Mouse (Mus musculus) kidney, embryonic 14.5 days (tissue): ENCODE measurements around the gene Limch1. TPM values are rescaled to one million over a fixed set of nuclear protein-coding genes. Genes with fewer than 3 reads are reported as not detected.

ENCODE experiments used
- ATAC-seq: fragments of 200-750 bp; cut with Nextera tagmentation; 2 replicates; pipeline ENCODE4 v1.8.0; 2017; ENCODE audit warnings: moderate number of reproducible peaks, mild to moderate bottlenecking, moderate TSS enrichment, moderate library complexity; ENCODE audit not compliant: low FRiP score, low TSS enrichment
- H3K27ac ChIP-seq: fragments of 300-500 bp; sonication (generic); 2 replicates; pipeline ENCODE4 v1.5.1; 2014; ENCODE audit warnings: low read depth, mild to moderate bottlenecking, low read length, moderate library complexity, mixed read lengths
- H3K27me3 ChIP-seq: fragments of 300-500 bp; sonication (generic); 2 replicates; pipeline ENCODE4 v1.6.1; 2014; ENCODE audit warnings: mild to moderate bottlenecking, low read length; ENCODE audit not compliant: control insufficient read depth, insufficient read depth
- H3K36me3 ChIP-seq: fragments of 300-500 bp; sonication (generic); 2 replicates; pipeline ENCODE4 v1.6.1; 2014; ENCODE audit warnings: low read length, mixed read lengths; ENCODE audit not compliant: control insufficient read depth, insufficient read depth
- H3K4me1 ChIP-seq: fragments of 300-500 bp; sonication (generic); 2 replicates; pipeline ENCODE4 v1.6.1; 2014; ENCODE audit warnings: low read length, mixed read lengths; ENCODE audit not compliant: control insufficient read depth, insufficient read depth
- H3K4me2 ChIP-seq: fragments of 300-500 bp; sonication (generic); replicated peaks from 2 replicates; pipeline ENCODE4 v1.6.1; 2014; ENCODE audit warnings: low read depth, mild to moderate bottlenecking, low read length
- H3K4me3 ChIP-seq: fragments of 300-500 bp; sonication (generic); 2 replicates; pipeline ENCODE4 v1.5.1; 2014; ENCODE audit warnings: mild to moderate bottlenecking, low read length
- H3K9ac ChIP-seq: fragments of 300-500 bp; sonication (generic); 2 replicates; pipeline ENCODE4 v1.6.1; 2014; ENCODE audit warnings: low read depth, mild to moderate bottlenecking, low read length, moderate library complexity
- H3K9me3 ChIP-seq: fragments of 300-500 bp; sonication (generic); 2 replicates; pipeline ENCODE4 v1.6.1; 2016; ENCODE audit warnings: low read length; ENCODE audit not compliant: control insufficient read depth
- WGBS: fragments of 180-500 bp; shearing (Covaris S2); extraction: QIAGEN DNeasy Blood & Tissue Kit; methylation state at CpG from one replicate; pipeline ENCODE4 v1.1.7; 2014; 5-methylcytosine and 5-hydroxymethylcytosine counted together
- polyA plus RNA-seq: library from polyadenylated mRNA; unstranded; fragments of >200 nt; fragmentation: Nextera tagmentation; extraction: Ambion mirVana; gene quantifications from 2 replicates; pipeline ENCODE4 v1.2.1, GENCODE M21; 2014

Limch1 gene
- polyA plus RNA-seq, 1 experiment from 2014 or later, result 48.9 TPM

DNA sequence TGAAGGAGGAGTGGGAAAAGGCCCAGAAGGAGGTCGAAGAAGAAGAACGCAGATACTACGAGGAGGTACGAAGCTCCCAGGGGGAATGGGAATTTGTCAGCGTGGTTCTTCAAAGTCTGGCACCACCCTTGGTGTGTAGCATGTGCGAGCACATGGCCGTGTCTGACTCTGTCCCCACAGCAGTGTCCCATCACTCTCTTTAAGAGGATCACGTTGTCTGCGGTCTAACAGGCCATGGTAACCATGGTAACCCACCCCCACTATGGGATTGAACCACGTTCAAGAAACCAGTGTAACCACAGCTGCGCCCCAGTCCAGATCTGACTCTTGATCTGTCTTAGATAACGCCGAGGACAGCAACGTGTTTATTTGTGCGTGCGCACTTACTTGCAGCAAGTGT, 283.2 kb downstream of the Limch1 start:
- no peak overlapping the region for H3K4me3 ChIP-seq
- H3K4me1 ChIP-seq, result no peaks in the 10 kb centered on the region
- H3K9ac ChIP-seq, result no peak overlapping the region
- 86% methylated on average over 16 of the region's 16 CpGs for WGBS
- ATAC-seq, result no peak
- no peak overlapping the region for H3K4me2 ChIP-seq
- no peaks in the 10 kb centered on the region for H3K9me3 ChIP-seq
- H3K27me3 ChIP-seq, result no peaks in the 10 kb centered on the region
- H3K27ac ChIP-seq, result no peak overlapping the region
- no peaks in the 10 kb centered on the region; the same call in 1 of the 2 replicates for H3K36me3 ChIP-seq

DNA sequence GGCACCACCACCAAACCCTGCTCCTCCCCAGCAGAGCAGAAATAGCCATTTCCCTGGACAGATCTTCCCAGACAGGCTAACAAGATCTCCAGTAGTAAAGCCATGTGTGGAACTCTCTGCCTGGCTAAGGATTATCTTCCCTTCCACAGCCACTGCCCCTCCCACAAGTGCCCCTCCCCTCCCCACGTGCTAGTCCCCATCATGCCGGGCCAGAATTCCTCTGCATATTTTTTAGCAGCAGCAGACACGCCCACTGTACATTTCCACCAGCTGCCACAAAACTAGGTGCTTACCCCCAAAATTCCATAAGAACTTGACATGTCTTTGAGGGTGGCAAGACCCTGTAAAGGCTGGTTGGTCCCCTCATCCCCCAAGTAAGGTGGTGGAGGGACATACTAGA, 284.3 kb downstream of the Limch1 start:
- H3K27ac ChIP-seq, result no peak overlapping the region
- no peak overlapping the region for H3K4me2 ChIP-seq
- H3K4me3 ChIP-seq, result no peak overlapping the region
- H3K4me1 ChIP-seq, result no peaks in the 10 kb centered on the region
- H3K9me3 ChIP-seq, result no peaks in the 10 kb centered on the region
- WGBS, result 75% methylated on average over 3 of the region's 3 CpGs
- no peaks in the 10 kb centered on the region for H3K27me3 ChIP-seq
- no peaks in the 10 kb centered on the region; the same call in 1 of the 2 replicates for H3K36me3 ChIP-seq
- ATAC-seq, result no peak
- H3K9ac ChIP-seq, result no peak overlapping the region

DNA sequence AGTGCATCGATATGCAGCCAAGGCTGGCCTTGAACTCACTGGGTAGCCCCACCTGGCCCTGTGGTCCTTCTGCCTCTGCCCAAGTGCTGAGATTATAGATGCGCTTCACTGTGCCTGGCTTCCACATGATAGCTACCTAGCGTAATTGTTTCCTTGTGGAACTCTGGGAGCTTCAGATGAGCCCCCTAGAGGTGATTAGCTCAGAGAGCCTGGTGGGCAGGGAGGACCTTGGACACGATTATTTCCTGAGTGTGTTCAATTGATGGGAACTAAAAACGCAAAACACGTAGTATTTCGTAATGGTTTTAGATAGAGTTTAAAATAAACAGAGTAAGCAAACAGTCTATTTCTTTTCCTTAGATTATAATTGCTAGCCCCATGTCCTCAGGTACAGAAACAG, 287.0 kb downstream of the Limch1 start:
- no peak overlapping the region for H3K27ac ChIP-seq
- H3K27me3 ChIP-seq, result no peaks in the 10 kb centered on the region
- H3K9ac ChIP-seq, result no peak overlapping the region
- no peak for ATAC-seq
- H3K4me1 ChIP-seq, result no peaks in the 10 kb centered on the region
- WGBS, result 89% methylated on average over 7 of the region's 7 CpGs
- H3K9me3 ChIP-seq, result no peaks in the 10 kb centered on the region
- no peaks in the 10 kb centered on the region; the same call in 1 of the 2 replicates for H3K36me3 ChIP-seq
- H3K4me2 ChIP-seq, result no peak overlapping the region
- H3K4me3 ChIP-seq, result no peak overlapping the region

DNA sequence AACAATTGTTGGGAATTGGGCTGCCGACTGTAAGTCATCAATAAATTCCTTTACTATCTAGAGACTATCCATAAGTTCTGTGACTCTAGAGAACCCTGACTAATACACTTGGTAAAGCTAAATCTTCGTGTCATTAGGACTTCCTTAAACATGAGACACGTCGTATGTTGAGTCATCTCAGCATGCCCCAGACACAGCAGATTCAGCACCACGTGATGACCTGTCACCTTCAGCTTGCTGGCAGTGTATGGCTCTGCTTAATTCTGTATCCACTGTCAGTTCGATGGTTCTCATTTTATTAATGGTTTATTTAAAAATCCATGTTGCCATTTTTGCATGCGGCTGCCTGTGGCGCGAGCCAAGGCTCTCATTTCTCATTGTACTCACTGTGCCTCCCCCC, 298.3 kb downstream of the Limch1 start:
- no peak overlapping the region for H3K4me3 ChIP-seq
- WGBS, result 85% methylated on average over 8 of the region's 9 CpGs
- H3K4me1 ChIP-seq, result no peaks in the 10 kb centered on the region
- H3K4me2 ChIP-seq, result no peak overlapping the region
- no peaks in the 10 kb centered on the region for H3K27me3 ChIP-seq
- no peak for ATAC-seq
- no peaks in the 10 kb centered on the region for H3K9me3 ChIP-seq
- no peak overlapping the region for H3K27ac ChIP-seq
- no peak overlapping the region for H3K9ac ChIP-seq
- H3K36me3 ChIP-seq, result no peaks in the 10 kb centered on the region

DNA sequence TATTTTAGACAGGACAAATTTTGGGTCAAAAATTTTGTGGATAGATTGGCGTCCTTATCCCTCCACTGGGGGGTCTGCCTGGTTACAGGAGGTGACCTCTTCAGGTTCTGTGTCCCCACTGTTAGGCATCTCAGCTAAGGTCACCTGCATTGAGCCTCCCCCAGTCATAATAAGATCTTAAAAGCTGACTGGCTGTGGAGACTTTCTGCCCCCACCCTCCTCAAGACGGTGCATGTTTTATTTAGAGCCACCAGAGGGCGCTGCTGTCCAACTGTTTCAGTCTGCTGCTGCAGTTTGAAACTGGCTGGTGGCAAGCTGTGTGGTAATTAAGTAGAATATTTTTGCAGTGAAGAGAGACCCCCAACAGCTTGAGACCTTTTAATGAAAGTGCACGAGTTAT, 302.4 kb downstream of the Limch1 start:
- no peak for ATAC-seq
- Histone ChIP-seq H3K4me2 (no peak overlapping the region), H3K4me1 (no peaks in the 10 kb centered on the region), H3K36me3 (no peaks in the 10 kb centered on the region), H3K4me3 (no peak overlapping the region), H3K9me3 (no peaks in the 10 kb centered on the region), H3K27me3 (no peaks in the 10 kb centered on the region), H3K27ac (no peak overlapping the region), H3K9ac (no peak overlapping the region)
- WGBS, result 18% methylated on average over 4 of the region's 4 CpGs

DNA sequence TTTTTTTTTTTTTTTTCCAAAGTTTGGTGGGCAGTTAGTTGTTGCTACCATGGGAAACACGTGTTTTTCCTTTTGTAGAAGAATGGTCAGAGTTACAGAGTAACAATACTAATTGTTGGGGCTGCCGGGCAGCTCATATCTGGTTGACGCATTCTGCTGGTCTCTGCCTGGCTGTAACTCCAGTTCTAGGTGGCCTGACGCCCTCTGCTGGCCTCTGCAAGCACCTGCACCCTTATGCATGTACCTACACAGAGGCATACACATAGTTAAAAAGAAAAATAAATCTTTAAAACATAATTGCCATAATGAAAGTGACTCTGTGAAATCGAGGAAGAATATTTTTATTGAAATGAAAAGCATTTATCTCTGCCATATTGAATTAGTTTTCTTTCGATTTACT, 312.2 kb downstream of the Limch1 start:
- no peaks in the 10 kb centered on the region for H3K27me3 ChIP-seq
- WGBS, result 90% methylated on average over 6 of the region's 6 CpGs

DNA sequence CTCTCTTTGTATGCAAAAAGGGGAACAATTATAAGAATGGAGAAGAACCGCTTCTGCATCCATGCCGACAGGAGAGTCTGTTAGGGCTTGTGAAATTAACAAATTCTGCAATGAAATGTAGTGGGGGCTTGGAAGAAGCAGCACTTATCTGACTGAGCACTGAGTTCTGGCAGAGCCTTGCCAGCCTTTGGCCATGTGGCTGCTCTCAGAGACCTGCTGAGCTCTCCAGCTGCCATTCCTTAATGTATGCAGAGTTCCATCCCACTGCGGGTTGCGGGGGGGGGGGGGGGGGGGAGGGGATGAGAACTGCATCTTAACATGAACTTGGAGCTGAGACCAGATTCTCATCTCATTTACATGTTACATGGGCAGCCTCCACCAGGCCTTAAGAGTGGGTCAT, 314.9 kb downstream of the Limch1 start:
- Histone ChIP-seq H3K4me1 (no peaks in the 10 kb centered on the region), H3K4me3 (no peak overlapping the region), H3K27me3 (no peaks in the 10 kb centered on the region), H3K36me3 (no peaks in the 10 kb centered on the region), H3K4me2 (no peak overlapping the region), H3K9ac (no peak overlapping the region), H3K27ac (no peak overlapping the region), H3K9me3 (no peaks in the 10 kb centered on the region)
- ATAC-seq, result no peak
- WGBS, result 54% methylated on average over 3 of the region's 4 CpGs

More for the DNA sequence above, 312.2 kb downstream of the Limch1 start:
- no peak overlapping the region for H3K9ac ChIP-seq
- no peaks in the 10 kb centered on the region for H3K4me1 ChIP-seq
- ATAC-seq, result no peak
- H3K4me3 ChIP-seq, result no peak overlapping the region
- no peak overlapping the region for H3K4me2 ChIP-seq
- no peaks in the 10 kb centered on the region for H3K9me3 ChIP-seq
- no peak overlapping the region for H3K27ac ChIP-seq
- H3K36me3 ChIP-seq, result no peaks in the 10 kb centered on the region

DNA sequence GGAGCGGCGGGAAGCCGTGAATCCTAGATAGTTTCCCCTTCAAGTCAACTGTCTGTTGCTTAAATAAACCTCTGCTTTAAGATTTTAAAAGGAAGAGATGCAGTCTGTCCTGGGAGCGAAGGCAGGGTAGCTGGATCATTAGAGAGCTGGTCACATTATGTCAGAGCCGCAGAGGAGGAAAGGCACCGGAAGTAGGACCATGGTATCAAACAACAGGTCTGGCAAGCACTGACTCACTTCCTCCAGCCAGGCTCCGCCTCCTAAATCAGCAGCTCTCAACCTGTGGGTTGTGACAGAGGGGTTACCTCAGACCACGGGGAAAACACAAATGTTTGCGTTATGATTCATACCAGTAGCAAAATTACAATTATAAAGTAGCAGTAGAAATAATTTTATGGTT, 318.0 kb downstream of the Limch1 start:
- Histone ChIP-seq H3K4me2 (no peak overlapping the region), H3K27me3 (no peaks in the 10 kb centered on the region), H3K36me3 (no peaks in the 10 kb centered on the region), H3K27ac (no peak overlapping the region), H3K4me3 (no peak overlapping the region), H3K9me3 (no peaks in the 10 kb centered on the region), H3K4me1 (no peaks in the 10 kb centered on the region), H3K9ac (no peak overlapping the region)
- no peak for ATAC-seq
- whole genome bisulfite sequencing, result 82% methylated on average over 9 of the region's 9 CpGs

DNA sequence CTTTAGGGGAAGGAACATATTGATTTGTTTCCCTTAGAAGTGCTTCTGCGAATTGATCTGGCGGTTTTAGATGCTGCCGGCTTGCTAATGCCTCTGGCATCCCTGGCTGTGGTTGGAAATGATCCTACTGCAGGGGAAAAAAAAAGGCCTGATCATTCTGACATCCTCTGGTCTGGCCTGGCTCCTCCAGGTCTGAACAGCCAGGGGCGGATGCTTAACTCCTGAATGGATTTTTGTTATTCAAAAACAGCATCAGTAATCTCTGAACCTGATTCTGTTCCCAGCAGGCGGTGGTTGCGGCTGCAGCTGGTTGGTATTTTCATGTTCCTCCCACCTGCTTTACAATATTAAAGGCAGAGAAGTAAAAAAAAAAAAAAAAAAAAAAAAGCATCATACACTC, 337.5 kb downstream of the Limch1 start:
- no peaks in the 10 kb centered on the region for H3K36me3 ChIP-seq
- H3K27me3 ChIP-seq, result peaks cover 20% of the 10 kb centered on the region; the same call in 1 of the 2 replicates
- H3K9ac ChIP-seq, result no peak overlapping the region
- peaks cover 5% of the 10 kb centered on the region; the same call in 1 of the 2 replicates for H3K9me3 ChIP-seq
- H3K4me2 ChIP-seq, result no peak overlapping the region
- ATAC-seq, result no peak
- H3K4me3 ChIP-seq, result no peak overlapping the region
- no peak overlapping the region for H3K27ac ChIP-seq
- 39% methylated on average over 6 of the region's 6 CpGs for WGBS
- H3K4me1 ChIP-seq, result no peaks in the 10 kb centered on the region

DNA sequence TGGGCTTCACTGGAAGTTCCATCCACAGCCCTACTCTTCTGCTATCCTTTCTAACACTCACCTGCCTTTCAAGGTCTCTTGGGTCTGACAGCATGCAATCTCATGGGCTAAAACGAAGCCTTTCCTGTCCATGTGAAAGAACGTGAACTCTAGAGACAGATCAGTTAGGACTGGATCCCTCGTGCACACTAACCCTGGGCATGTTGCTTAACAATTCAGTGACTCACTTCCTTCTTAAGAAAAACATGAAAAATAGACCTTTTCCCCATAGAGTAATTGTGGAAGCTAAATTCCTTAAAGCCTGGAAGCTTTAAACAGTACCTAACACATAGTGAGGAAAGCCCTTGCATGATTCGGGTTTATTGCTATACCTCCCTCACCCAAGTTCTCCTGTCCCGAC, 345.2 kb downstream of the Limch1 start:
- H3K4me2 ChIP-seq, result no peak overlapping the region
- no peak for ATAC-seq
- WGBS, result 63% methylated on average over 5 of the region's 5 CpGs

More for the DNA sequence above, 345.2 kb downstream of the Limch1 start:
- H3K4me3 ChIP-seq, result no peak overlapping the region
- no peaks in the 10 kb centered on the region for H3K4me1 ChIP-seq
- H3K9ac ChIP-seq, result no peak overlapping the region
- H3K27ac ChIP-seq, result no peak overlapping the region
- peaks cover 65% of the 10 kb centered on the region for H3K27me3 ChIP-seq
- no peaks in the 10 kb centered on the region for H3K36me3 ChIP-seq
- no peaks in the 10 kb centered on the region for H3K9me3 ChIP-seq
